Mouse (Mus musculus) kidney, postnatal 14 days (tissue): ENCODE data around the gene S1pr4.
A peak's percentile ranks its signal among the peaks of the same experiment; 100 is the strongest.

Source experiments
- DNase-seq: peaks from one replicate; pipeline ENCODE4 v3.0.0; 2022; ENCODE audit warnings: mixed read lengths

The S1pr4 gene

GRCm38 (mm10) chr10:81493601-81494220, 6.2 kb downstream of the S1pr4 start:
- no peak for DNase-seq

DNA sequence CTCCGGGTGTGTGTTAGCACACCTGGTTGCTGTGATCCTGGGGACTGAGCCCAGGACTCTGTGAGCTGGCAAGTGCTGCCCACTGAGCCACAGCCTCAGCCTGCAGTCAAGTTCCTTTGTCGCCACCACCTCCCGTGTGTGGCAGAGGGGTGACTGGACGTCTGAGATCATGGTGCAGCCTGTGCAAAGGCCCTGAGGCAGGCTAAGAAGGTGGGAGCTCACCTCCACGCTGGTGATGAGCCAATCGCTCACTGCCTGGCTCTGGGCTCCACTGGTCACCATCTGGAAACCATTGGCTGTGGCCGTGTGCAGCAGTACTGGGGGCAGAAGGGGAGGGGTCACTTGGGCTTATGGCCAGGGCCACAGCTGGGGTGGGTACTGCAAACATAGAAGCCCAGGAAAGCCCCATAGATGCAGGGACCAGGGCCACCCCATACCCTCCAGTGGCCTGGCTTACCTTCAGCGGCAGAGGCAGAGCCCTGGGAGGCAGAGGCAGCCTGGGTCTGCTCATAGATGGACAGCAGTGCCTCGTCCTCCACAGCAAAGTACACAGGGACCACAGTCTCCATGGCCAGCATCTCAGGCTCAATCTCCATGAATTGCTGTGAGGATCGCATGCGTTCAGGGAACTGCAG, 7.2 kb downstream of the S1pr4 start:
- no peak for DNase-seq

- no peak for DNase-seq
These were observed 8.9 kb downstream of the S1pr4 start for GRCm38 (mm10) chr10:81491018-81491417.

DNA sequence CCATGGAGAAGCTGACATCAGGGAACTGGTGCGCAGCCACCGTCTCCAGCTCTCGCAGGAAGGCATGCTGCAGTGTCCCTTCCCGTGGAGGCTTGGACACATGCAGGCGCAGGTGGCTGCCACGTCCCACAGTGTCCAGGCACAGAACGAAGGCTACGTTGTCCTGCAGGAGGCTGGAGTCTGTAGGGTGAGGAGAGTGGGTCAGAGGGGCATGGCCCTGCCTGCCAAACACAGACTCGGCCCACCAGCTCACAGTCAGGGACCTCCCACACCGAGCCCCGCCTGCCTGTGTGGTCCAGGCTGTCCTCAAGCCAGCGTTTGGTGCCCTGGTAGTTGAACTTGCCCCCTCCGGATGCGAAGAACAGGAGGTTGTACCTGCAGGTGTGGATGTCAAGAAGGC, 10.0 kb downstream of the S1pr4 start:
- no peak for DNase-seq

DNA sequence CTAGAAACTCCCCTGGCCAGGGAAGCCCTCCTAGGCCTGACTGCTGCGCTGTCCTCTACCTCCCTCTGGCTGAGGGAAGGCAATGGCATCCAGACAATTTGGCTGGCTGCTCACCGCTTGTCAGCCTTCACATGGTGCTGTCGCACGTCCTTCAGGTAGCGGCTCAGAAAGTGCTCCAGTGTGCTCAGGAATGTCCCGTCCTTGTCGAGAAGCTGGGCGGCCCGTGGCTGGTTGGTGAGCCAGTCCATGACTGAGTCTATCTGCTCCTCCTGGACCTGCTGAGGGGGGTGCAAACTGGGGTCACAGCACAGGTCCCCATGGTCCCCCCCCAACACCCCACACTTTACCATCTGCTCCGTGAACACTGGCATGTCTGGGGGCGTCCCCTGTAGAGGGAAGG, 11.9 kb downstream of the S1pr4 start:
- no peak for DNase-seq

- DNase-seq, result no peak
These were observed 13.4 kb downstream of the S1pr4 start for GRCm38 (mm10) chr10:81486496-81486895.

GRCm38 (mm10) chr10:81485479-81486018, 14.4 kb downstream of the S1pr4 start:
- no peak for DNase-seq

DNA sequence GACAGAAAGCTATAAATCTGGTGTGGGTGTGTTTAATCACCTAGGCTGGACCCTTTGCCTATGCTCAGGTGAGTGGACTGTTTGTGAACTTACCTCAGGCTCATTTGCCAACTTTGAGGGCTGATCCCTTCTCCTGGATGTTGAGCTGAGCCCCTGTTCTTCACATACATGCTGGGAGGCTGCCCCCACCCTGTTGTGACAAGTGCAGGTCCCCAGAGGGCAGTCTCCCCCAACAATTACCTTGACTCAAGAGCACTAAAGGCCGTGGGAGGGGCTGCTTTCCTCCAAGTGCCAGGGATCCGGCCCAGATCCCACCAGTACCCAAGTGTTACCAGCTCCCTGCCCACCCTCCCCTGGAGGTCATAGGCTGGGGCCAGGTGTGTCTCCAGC, 14.9 kb downstream of the S1pr4 start:
- DNase-seq, result no peak

- DNase-seq, result no peak
These were observed 15.4 kb downstream of the S1pr4 start for GRCm38 (mm10) chr10:81484441-81485059.

DNA sequence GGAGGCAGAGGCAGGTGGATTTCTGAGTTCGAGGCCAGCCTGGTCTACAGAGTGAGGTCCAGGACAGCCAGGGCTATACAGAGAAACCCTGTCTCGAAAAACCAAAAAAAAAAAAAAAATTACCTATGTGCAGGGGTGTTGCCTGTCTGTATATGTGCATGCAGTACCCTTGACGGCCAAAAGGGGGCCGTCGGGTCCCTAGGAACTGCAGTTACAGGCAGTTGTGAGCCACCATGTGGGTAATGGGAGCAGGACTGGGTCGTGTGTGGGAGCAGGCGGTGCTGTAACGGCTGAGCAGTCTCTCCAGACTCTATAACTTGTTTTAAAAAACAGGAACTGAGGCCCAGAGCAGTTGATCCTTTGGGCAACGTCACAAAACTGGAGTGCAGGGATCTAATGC, 15.9 kb downstream of the S1pr4 start:
- peak; percentile 44 for DNase-seq

GRCm38 (mm10) chr10:81482533-81482889, 17.4 kb downstream of the S1pr4 start, which contains the start of gene Celf5:
Gene Celf5, minus strand, starts transcription at chr10:81482709.
- DNase-seq, result peak; percentile 62

- DNase-seq, result no peak
These were observed 18.1 kb downstream of the S1pr4 start for GRCm38 (mm10) chr10:81481605-81482532.

DNA sequence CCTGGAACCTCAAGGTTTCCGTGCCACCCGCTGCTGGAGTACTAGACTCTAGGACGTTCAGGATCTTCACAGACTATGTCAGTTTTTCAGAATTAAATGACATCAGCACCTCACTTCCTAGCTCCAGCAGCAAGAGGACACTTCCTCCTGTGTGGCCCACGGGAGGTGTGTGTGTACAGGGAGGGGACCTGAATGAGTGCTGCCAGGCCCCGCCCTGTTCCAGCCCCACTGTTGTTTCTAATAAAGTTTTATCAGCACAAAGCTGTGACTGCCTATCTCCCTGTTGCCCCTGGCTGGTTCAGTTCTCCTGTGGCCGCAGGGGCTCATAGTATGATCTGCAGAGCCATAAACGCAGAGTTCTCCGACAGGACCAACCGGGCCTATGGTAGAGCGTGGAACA, 25.5 kb downstream of the S1pr4 start:
- DNase-seq, result no peak

- no peak for DNase-seq
These were observed 26.9 kb downstream of the S1pr4 start for GRCm38 (mm10) chr10:81473003-81473451.

DNA sequence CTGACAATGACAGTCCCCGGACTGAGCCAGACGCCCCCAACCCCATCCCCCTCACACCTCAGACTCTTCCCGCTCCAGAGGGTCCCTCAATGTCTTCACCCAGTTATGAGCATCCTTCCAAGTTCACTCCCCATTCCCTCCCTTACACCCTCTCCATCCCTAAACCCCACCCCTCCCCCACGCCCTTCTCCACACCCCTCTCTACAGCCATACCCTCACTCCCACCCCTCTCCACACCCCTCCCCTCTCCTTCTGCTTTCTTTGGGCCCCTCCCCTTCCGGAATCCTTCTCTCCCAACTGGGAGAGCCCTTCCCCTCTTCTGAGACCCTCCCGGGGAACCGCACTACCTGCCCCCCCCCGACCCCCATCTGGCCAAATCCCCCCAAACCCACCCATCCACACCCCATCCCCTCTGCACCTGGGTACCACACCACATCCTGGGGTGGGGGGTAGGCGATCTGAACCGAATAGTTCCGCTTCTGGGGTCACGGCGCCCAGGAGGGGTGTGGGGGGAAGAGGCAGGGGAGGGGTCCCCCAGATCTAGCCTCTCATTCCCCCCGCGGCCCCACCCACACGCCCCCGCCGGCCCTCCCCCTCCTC, 27.4 kb downstream of the S1pr4 start:
- DNase-seq, result no peak

DNA sequence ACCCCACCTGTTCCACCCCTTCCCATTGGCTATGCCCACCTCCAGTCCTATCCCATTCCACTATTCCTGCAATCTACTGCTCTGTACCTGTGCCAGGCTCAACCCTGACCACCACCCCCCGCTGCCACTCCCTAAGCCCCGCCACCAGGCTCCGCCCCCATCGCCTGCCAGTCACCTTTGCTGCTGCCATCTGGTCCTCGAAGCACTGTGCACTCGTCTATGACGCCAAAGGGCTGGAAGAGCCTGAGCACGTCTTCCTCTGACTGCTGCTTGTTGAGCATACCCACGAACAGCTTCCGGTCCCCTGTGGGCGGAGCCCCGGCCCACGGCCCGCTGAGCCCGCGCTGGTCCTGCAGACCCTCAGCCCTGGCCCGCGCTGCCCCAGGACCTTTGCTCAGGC, 29.5 kb downstream of the S1pr4 start:
- DNase-seq, result no peak

- DNase-seq, result no peak
These were observed 30.7 kb downstream of the S1pr4 start for GRCm38 (mm10) chr10:81469253-81469652.

- no peak for DNase-seq
These were observed 32.2 kb downstream of the S1pr4 start for GRCm38 (mm10) chr10:81467670-81468235.

DNA sequence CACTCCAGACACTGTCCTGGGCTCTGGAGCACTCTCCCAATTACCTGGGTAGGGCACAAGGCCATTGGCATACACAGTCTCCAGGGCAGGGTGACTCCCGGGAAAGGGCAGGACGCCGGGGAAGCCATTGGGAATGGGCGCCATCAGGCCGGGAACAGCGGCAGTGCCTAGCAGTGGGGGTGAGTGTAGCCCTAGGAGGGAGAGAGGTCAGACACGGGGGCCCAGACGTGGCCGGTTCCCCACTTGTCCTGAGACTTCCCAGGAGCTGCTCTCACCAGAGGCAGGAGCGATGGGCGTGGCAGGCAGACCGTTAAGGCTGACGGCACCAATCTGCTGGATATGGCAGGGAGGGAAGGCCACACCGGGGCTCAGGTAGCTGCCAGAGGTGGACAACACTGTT, 33.1 kb downstream of the S1pr4 start:
- no peak for DNase-seq

GRCm38 (mm10) chr10:81466066-81466465, 33.9 kb downstream of the S1pr4 start:
- DNase-seq, result no peak

DNA sequence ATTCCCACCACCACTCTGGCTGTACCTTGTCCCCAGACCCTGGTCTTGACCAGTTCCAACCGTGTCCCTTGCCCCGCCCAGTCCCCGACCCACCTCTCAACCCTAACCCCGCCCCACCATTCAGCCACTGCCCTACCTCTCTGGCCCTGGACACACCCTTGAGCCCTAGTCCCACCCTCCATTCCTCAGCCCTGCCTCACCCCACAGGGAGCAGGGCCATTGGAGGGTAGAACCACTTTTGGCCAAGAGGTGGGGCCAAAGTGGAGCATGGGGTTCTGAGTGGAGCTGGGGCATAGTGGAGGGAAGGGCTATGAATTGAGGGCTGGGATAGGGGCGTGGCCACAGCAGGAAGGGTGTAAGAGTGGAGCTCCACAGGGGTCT, 34.7 kb downstream of the S1pr4 start:
- DNase-seq, result no peak
